Mouse (Mus musculus): ENCODE data around the gene Wdr1.
A peak's percentile ranks its signal among the peaks of the same experiment; 100 is the strongest.

Gene Wdr1

GRCm38 (mm10) chr5:38544423-38545415, 18.3 kb downstream of the Wdr1 start:
- no peak for DNase-seq (ENCODE audit: extremely low read depth, low read depth, low spot score)

- no peak for DNase-seq (ENCODE audit: extremely low read depth, low read depth, low spot score)
These were observed 19.4 kb downstream of the Wdr1 start for GRCm38 (mm10) chr5:38543496-38544217.

GRCm38 (mm10) chr5:38541728-38542127, 21.3 kb downstream of the Wdr1 start:
- no peak for DNase-seq (ENCODE audit: extremely low read depth, low read depth, low spot score)

GRCm38 (mm10) chr5:38540898-38541297, 22.1 kb downstream of the Wdr1 start:
- DNase-seq (ENCODE audit: extremely low read depth, low read depth, low spot score) = no peak

- DNase-seq (ENCODE audit: extremely low read depth, low read depth, low spot score) = no peak
These were observed 24.5 kb downstream of the Wdr1 start for GRCm38 (mm10) chr5:38538508-38538907.

- DNase-seq (ENCODE audit: extremely low read depth, low read depth, low spot score) = no peak
These were observed 25.2 kb downstream of the Wdr1 start for GRCm38 (mm10) chr5:38537845-38538244.

GRCm38 (mm10) chr5:38536822-38537221, 26.2 kb downstream of the Wdr1 start:
- DNase-seq (ENCODE audit: extremely low read depth, low read depth, low spot score) = no peak

- DNase-seq (ENCODE audit: extremely low read depth, low read depth, low spot score) = no peak
These were observed 30.9 kb downstream of the Wdr1 start for GRCm38 (mm10) chr5:38532084-38532483.

GRCm38 (mm10) chr5:38529724-38530428, 33.1 kb downstream of the Wdr1 start:
- DNase-seq (ENCODE audit: extremely low read depth, low read depth, low spot score) = no peak

GRCm38 (mm10) chr5:38522977-38523376, 40.0 kb downstream of the Wdr1 start:
- DNase-seq (ENCODE audit: extremely low read depth, low read depth, low spot score) = no peak

- DNase-seq (ENCODE audit: extremely low read depth, low read depth, low spot score) = no peak
These were observed 42.2 kb downstream of the Wdr1 start for GRCm38 (mm10) chr5:38520838-38521237.

- no peak for DNase-seq (ENCODE audit: extremely low read depth, low read depth, low spot score)
These were observed 46.8 kb downstream of the Wdr1 start for GRCm38 (mm10) chr5:38516267-38516666.

GRCm38 (mm10) chr5:38512991-38513390, 50.0 kb downstream of the Wdr1 start:
- no peak for DNase-seq (ENCODE audit: extremely low read depth, low read depth, low spot score)

GRCm38 (mm10) chr5:38509568-38509967, 53.5 kb downstream of the Wdr1 start:
- no peak for DNase-seq (ENCODE audit: extremely low read depth, low read depth, low spot score)

- DNase-seq (ENCODE audit: extremely low read depth, low read depth, low spot score) = no peak
These were observed 57.6 kb downstream of the Wdr1 start for GRCm38 (mm10) chr5:38505435-38505765.

- no peak for DNase-seq (ENCODE audit: extremely low read depth, low read depth, low spot score)
These were observed 58.1 kb downstream of the Wdr1 start for GRCm38 (mm10) chr5:38504747-38505434.

- DNase-seq (ENCODE audit: extremely low read depth, low read depth, low spot score) = peak; percentile 87
These were observed 58.9 kb downstream of the Wdr1 start for GRCm38 (mm10) chr5:38504116-38504515.

- DNase-seq (ENCODE audit: extremely low read depth, low read depth, low spot score) = no peak
These were observed 60.0 kb downstream of the Wdr1 start, which contains the start of gene Slc2a9 for GRCm38 (mm10) chr5:38502992-38503391. TSS of gene Slc2a9 (minus strand) at chr5:38503143.

GRCm38 (mm10) chr5:38500043-38500442, 63.0 kb downstream of the Wdr1 start:
- DNase-seq (ENCODE audit: extremely low read depth, low read depth, low spot score) = no peak

GRCm38 (mm10) chr5:38499316-38499811, 63.7 kb downstream of the Wdr1 start:
- peak; percentile 91 for DNase-seq (ENCODE audit: extremely low read depth, low read depth, low spot score)

GRCm38 (mm10) chr5:38498479-38498878, 64.5 kb downstream of the Wdr1 start:
- DNase-seq (ENCODE audit: extremely low read depth, low read depth, low spot score) = no peak

Data from fat pad, adult 2 months (tissue).